Mouse (Mus musculus) lung, postnatal 14 days (tissue): Measurements from ENCODE around the gene Prdm8.

Experiments
- DNase-seq: peaks from one replicate; pipeline ENCODE4 v3.0.0; 2021

Gene Prdm8

GRCm38 (mm10) chr5:98184971-98185805, 18.2 kb downstream of the Prdm8 start:
- DNase-seq: peak; percentile 91

- DNase-seq: peak; percentile 39
Observed at GRCm38 (mm10) chr5:98185806-98186751, 19.1 kb downstream of the Prdm8 start.

GRCm38 (mm10) chr5:98189181-98190180, 22.5 kb downstream of the Prdm8 start:
- no peak for DNase-seq

GRCm38 (mm10) chr5:98192295-98192983, 25.4 kb downstream of the Prdm8 start:
- no peak for DNase-seq

- DNase-seq: no peak
Observed at GRCm38 (mm10) chr5:98194959-98195358, 28.0 kb downstream of the Prdm8 start.

GRCm38 (mm10) chr5:98198412-98199218, 31.6 kb downstream of the Prdm8 start:
- DNase-seq: no peak

- DNase-seq: no peak
Observed at GRCm38 (mm10) chr5:98199219-98199552, 32.2 kb downstream of the Prdm8 start.

- no peak for DNase-seq
Observed at GRCm38 (mm10) chr5:98201606-98202005, 34.6 kb downstream of the Prdm8 start.

GRCm38 (mm10) chr5:98202996-98203395, 36.0 kb downstream of the Prdm8 start:
- DNase-seq: no peak

- DNase-seq: no peak
Observed at GRCm38 (mm10) chr5:98212501-98212900, 45.5 kb downstream of the Prdm8 start.

- no peak for DNase-seq
Observed at GRCm38 (mm10) chr5:98221956-98222355, 55.0 kb downstream of the Prdm8 start.

- DNase-seq: no peak
Observed at GRCm38 (mm10) chr5:98226710-98227109, 59.7 kb downstream of the Prdm8 start.

GRCm38 (mm10) chr5:98229456-98229855, 62.5 kb downstream of the Prdm8 start:
- DNase-seq: no peak

GRCm38 (mm10) chr5:98238466-98238865, 71.5 kb downstream of the Prdm8 start:
- no peak for DNase-seq
